Mouse (Mus musculus) right cerebral cortex, adult 2 months (tissue): ENCODE results near the gene St3gal3.

Source experiments
- DNase-seq, 2 experiments: peaks; one replicate each; pipeline ENCODE4 v3.0.0; 2021 to 2022; ENCODE audit warnings: low spot score in 2 of 2

St3gal3 gene

DNA sequence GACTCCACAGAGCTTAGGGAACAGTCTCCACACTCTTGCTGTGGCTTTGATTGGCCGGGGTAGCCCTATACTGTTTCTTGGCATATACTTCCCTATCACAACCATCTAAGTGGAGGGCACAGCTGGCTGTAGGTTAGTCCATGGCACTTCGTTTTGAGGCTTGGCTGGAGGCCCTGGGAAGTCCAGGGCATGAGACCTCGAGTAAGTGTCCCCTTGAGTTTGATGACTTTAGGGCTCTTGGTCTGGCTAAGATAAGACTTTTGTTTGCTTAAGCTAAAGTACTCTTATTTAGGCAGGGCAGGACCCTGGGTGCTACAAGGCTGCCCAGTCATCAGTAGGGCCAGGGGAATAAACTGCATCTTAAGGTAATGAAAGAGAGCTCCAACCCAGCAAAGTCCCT is 236.6 kb downstream of the St3gal3 start:
- no peak for DNase-seq

DNA sequence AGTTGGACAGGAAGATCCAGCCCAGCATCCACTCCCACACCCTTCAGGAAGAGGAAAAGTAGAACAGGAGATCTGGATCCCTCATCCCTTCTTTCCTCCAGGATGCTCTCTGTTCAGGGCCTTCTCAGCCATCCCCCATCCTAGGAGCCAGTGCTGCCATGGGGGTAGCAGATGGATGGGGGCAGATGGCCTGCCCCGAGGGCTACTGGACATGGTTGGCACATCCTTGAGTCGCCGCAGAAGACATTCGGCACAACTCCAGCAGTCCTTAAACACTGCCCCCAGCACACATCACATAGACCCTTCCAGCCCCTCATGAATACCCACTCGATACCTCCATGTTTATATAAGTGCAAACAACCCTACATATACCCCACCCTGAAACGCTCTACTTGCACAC is 238.7 kb downstream of the St3gal3 start:
- no peak for DNase-seq

GRCm38 (mm10) chr4:117895339-117895738 is 239.4 kb downstream of the St3gal3 start:
- no peak for DNase-seq

DNA sequence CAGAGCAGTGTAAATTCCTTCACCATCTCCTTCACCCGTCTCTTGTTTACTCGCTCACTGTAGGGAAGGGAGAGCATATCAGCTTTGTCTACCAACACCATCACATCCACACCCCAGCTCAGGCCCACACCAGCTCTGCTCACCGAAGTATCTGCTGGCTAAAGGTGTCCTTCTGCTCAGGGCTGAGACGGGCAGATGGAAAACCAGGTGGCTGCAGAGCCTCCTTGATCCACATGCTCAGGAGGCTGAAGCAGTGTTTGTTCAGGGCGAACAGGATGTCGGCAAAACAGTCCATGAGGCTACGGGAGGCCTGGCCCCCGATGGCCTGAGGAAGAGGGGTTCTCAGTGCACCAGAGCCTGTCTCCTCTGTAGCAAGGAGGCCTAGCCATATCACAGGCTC is 240.1 kb downstream of the St3gal3 start:
- no peak for DNase-seq

DNA sequence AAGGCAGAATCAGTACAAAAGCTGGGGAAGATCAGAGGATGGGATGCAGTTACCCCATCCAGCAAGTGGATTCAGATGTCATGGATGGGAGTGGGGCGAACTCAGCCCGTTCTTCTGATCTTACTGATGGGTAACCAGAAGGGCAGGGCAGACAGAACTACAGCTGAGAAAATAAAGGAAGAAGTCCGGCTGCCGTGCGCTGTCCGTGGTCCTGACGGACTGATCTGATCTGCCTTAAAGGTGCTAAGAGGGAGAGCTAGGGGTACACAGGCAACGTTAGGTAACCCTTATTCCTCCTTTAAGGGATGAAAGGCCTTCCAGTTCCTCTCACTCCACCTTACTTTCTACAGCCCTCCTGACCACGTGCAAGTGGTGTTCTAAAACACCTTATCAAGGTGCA is 241.3 kb downstream of the St3gal3 start:
- no peak for DNase-seq

DNA sequence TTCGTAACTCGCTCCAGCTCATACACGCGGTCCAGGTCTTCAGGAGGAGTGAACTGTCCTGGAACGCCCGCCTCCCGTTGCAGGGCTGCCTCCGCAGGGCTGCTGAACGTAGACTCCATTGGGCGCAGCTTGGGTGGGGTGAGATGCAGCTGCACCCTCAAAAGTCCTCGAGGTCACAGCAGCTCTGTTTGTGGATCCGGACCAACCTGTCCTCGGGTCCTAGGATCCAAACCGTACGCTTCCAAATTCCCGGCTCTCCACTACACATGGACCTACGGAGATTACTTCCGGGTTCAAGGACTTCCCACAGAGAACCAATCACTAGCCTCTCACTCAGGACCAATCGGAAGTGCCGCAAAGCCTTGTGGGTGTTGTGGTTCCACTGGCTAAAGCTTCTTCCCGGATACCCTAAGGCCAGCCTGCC is 243.0 kb downstream of the St3gal3 start, which contains the start of gene Dph2:
Gene Dph2 (minus strand): TSS at position 295 of the 424 bp plus-strand sequence.
- DNase-seq: peak; percentile 86

DNA sequence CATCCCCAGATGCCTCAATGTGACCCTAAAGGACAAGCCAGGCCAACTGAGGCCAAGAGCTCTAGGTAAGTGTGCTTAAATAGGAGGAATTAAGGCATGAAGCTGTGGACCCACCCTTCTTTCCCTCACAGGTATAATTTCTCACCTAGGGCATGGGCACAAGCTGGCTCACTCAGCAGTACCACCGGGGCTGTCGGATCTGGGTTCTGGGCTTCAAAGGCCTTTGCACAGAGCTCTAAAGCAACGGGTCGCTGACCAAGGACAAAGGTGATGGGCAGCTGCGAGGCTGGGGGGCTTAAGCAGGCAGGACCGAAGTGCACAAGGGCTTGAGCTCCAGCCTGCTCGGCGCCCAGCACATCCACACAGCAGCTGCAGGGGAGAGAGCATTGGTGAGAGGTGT is 244.0 kb downstream of the St3gal3 start:
- no peak for DNase-seq

DNA sequence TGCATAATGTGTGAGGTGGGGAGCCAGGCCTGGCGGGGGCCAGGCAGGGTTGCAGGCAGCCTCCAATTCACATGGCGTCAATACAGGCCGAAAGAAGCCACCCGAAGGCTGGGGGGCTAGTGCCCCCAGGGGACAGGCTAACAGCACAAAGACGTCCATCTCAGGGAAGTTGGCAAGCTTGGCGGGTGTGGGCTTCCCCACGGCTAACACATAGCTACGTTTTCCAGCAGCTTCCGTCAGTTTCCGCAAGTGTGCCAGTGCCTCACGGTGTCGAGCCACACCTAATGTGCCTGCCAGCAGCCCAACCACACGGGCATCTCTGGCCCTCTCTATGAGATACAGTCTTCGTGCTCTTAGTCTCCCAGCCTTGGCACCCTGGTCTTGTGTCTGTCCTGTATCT is 244.7 kb downstream of the St3gal3 start:
- no peak for DNase-seq

DNA sequence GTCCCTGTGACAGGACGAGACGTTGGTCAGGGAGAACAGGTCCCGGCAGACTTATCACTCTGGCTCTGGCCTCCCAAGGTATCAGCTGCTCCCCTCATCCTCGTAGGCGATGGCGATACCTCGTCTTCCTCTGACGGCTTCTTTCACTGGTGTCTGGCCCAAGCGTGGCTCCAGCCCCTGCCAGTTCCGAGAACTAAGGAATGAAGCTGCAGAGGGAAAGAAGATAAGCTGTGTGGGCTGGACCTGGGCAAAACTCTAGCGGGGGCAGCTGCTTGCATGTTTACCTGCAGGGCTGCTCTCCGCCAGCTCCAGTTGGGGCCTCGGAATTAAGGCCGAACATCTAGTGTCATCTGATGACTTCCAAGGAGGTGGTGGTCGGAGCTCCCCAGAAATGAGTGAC is 245.2 kb downstream of the St3gal3 start:
- no peak for DNase-seq

- DNase-seq: no peak
Measured at GRCm38 (mm10) chr4:117887920-117888319, 246.8 kb downstream of the St3gal3 start.

GRCm38 (mm10) chr4:117887133-117887532 is 247.6 kb downstream of the St3gal3 start, which contains the start of gene Atp6v0b:
Gene Atp6v0b, minus strand, starts transcription at chr4:117887333.
- peak; percentile 96 for DNase-seq

DNA sequence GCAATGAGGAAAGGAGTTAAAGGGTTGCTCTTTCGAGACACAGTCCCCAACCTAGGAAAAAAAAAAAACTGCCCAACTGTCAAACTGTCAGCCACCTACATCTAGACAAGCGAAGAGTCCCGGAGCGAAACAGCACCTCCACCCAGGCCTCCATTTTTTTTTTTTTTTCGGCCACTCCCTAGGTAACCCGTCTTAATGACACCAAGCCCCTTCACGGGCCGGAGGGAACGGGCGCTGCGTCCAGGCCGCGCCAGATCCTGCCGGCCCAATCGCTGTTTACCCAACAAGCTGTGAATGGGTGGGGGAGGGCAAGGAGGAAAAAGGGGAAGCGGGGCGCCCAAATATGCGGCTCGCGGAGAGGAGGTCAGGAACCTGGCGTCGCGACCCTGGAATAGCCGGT is 248.1 kb downstream of the St3gal3 start:
- no peak for DNase-seq

GRCm38 (mm10) chr4:117885994-117886393 is 248.7 kb downstream of the St3gal3 start:
- DNase-seq: no peak

- no peak for DNase-seq
Measured at GRCm38 (mm10) chr4:117885093-117885492, 249.6 kb downstream of the St3gal3 start.

DNA sequence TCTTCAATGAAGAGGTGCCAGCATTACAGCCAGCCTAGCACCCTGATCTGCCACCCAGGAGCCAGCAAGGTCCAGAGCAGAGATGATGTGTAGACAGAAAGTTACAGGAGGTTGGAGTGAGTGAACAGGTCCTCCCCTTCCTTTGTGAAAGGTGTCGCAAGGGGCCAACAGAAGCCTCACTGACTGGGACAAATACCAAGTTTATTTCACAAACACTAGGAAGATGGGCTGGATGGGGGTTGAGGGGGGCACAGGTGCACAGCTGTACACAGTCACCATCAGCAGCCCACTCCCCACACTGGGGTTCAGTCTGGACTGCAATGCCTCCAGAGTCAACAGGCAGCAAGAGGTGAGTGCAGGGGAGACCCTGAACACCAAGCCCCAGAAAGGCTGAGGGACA is 250.6 kb downstream of the St3gal3 start:
- no peak for DNase-seq

GRCm38 (mm10) chr4:117882701-117883691 is 251.7 kb downstream of the St3gal3 start, which contains the start of gene B4galt2:
Gene B4galt2, minus strand, starts transcription at chr4:117883487.
- peak; percentile 50 to 68 for DNase-seq
